Mouse (Mus musculus): ENCODE measurements around the gene Faiml. TPM values are rescaled to one million over a fixed set of nuclear protein-coding genes. Genes with fewer than 3 reads are reported as not detected.

Faiml gene
- polyA plus RNA-seq, 1 experiment = not detected

- Histone ChIP-seq H3K27me3 (replicated peaks) (no peaks in the 10 kb centered on the region), H3K9me3 (no peaks in the 10 kb centered on the region), H3K36me3 (replicated peaks; ENCODE audit: low read length) (peaks cover 40% of the 10 kb centered on the region), H3K4me3 (replicated peaks) (peak overlapping the region; percentile 89), H3K4me1 (peaks cover 96% of the 10 kb centered on the region)
- TF ChIP-seq GATA1 (IDR thresholded peaks at IDR 0.05; ENCODE audit: borderline replicate concordance, low read length) = no peak
- TF ChIP-seq FLI1 (IDR thresholded peaks at IDR 0.05; ENCODE audit: low read length) = peak; percentile 36; the same call in 1 of the 2 replicates
Measured at GRCm38 (mm10) chr9:99183043-99183670, 53.9 kb downstream of the Faiml start.

- Histone ChIP-seq H3K27me3 (replicated peaks) (no peaks in the 10 kb centered on the region), H3K4me1 (peaks cover 88% of the 10 kb centered on the region), H3K4me3 (replicated peaks) (peak overlapping the region; percentile 89), H3K9me3 (no peaks in the 10 kb centered on the region), H3K36me3 (replicated peaks; ENCODE audit: low read length) (peaks cover 32% of the 10 kb centered on the region)
- peak; percentile 67 for TF ChIP-seq FLI1 (IDR thresholded peaks at IDR 0.05; ENCODE audit: low read length)
- peak; percentile 98 for TF ChIP-seq GATA1 (IDR thresholded peaks at IDR 0.05; ENCODE audit: borderline replicate concordance, low read length)
Measured at GRCm38 (mm10) chr9:99182121-99182520, 54.9 kb downstream of the Faiml start.

GRCm38 (mm10) chr9:99180272-99180671 is 56.8 kb downstream of the Faiml start:
- Histone ChIP-seq H3K4me3 (replicated peaks) (peak overlapping the region; percentile 71), H3K9me3 (no peaks in the 10 kb centered on the region), H3K36me3 (replicated peaks; ENCODE audit: low read length) (peaks cover 13% of the 10 kb centered on the region), H3K4me1 (peaks cover 85% of the 10 kb centered on the region), H3K27me3 (replicated peaks) (no peaks in the 10 kb centered on the region)
- TF ChIP-seq FLI1 (IDR thresholded peaks at IDR 0.05; ENCODE audit: low read length) (no peak), GATA1 (IDR thresholded peaks at IDR 0.05; ENCODE audit: borderline replicate concordance, low read length) (no peak)

Other genes with a start within 250 kb of the Faiml start
- gene Gm1123, start 201.5 kb downstream of the Faiml start, polyA plus RNA-seq (2012; ENCODE audit: insufficient read depth, low replicate concordance) = not detected in 2 replicates
- gene Pik3cb, start 96.6 kb downstream of the Faiml start, polyA plus RNA-seq (2012; ENCODE audit: insufficient read depth, low replicate concordance) = 0.82 and 1.8 TPM in 2 replicates
- gene Cep70, start 6.1 kb upstream of the Faiml start, polyA plus RNA-seq (2012; ENCODE audit: insufficient read depth, low replicate concordance) = 0.56 TPM in 1 of 2 replicates, not detected in the other
- gene Esyt3, start 121.3 kb upstream of the Faiml start, polyA plus RNA-seq (2012; ENCODE audit: insufficient read depth, low replicate concordance) = not detected in 2 replicates
- gene Mras, start 200.1 kb upstream of the Faiml start, polyA plus RNA-seq (2012; ENCODE audit: insufficient read depth, low replicate concordance) = 0.09 TPM in 1 of 2 replicates, not detected in the other
- not detected in 2 replicates for gene Nme9, start 214.2 kb upstream of the Faiml start, polyA plus RNA-seq (2012; ENCODE audit: insufficient read depth, low replicate concordance)